Mouse (Mus musculus): ENCODE results near the gene Clasrp. TPM values are rescaled to one million over a fixed set of nuclear protein-coding genes. Genes with fewer than 3 reads are reported as not detected.

Gene Clasrp
- polyA plus RNA-seq, 1 experiment from 2014 or later: 66.1 TPM

Other genes with a start within 250 kb of the Clasrp start
- 30.4 and 32.0 TPM in 2 replicates for gene Cd3eap, start 245.0 kb downstream of the Clasrp start, polyA plus RNA-seq (2015; fragmentation: Nextera tagmentation; extraction: Ambion mirVana)
- gene Ppp1r13l, start 244.7 kb downstream of the Clasrp start, polyA plus RNA-seq (2015; fragmentation: Nextera tagmentation; extraction: Ambion mirVana): 17.2 and 22.7 TPM in 2 replicates
- 16.9 and 18.3 TPM in 2 replicates for gene Ercc2, start 222.5 kb downstream of the Clasrp start, polyA plus RNA-seq (2015; fragmentation: Nextera tagmentation; extraction: Ambion mirVana)
- gene Klc3, start 200.4 kb downstream of the Clasrp start, polyA plus RNA-seq (2015; fragmentation: Nextera tagmentation; extraction: Ambion mirVana): 41.8 and 43.1 TPM in 2 replicates
- 118 and 167 TPM in 2 replicates for gene Ckm, start 199.7 kb downstream of the Clasrp start, polyA plus RNA-seq (2015; fragmentation: Nextera tagmentation; extraction: Ambion mirVana)
- gene Mark4, start 145.7 kb downstream of the Clasrp start, polyA plus RNA-seq (2015; fragmentation: Nextera tagmentation; extraction: Ambion mirVana): 11.8 and 14.4 TPM in 2 replicates
- gene Exoc3l2, start 141.2 kb downstream of the Clasrp start, polyA plus RNA-seq (2015; fragmentation: Nextera tagmentation; extraction: Ambion mirVana): 1.2 and 1.4 TPM in 2 replicates
- 2.4 and 2.8 TPM in 2 replicates for gene Bloc1s3, start 96.1 kb downstream of the Clasrp start, polyA plus RNA-seq (2015; fragmentation: Nextera tagmentation; extraction: Ambion mirVana)
- 89.5 and 101 TPM in 2 replicates for gene Trappc6a, start 96.1 kb downstream of the Clasrp start, polyA plus RNA-seq (2015; fragmentation: Nextera tagmentation; extraction: Ambion mirVana)
- 3.1 and 3.3 TPM in 2 replicates for gene Nkpd1, start 86.6 kb downstream of the Clasrp start, polyA plus RNA-seq (2015; fragmentation: Nextera tagmentation; extraction: Ambion mirVana)
- gene Ppp1r37, start 41.4 kb downstream of the Clasrp start, polyA plus RNA-seq (2015; fragmentation: Nextera tagmentation; extraction: Ambion mirVana): 31.4 and 36.0 TPM in 2 replicates
- 1.5 and 2.2 TPM in 2 replicates for gene Zfp296, start 27.2 kb downstream of the Clasrp start, polyA plus RNA-seq (2015; fragmentation: Nextera tagmentation; extraction: Ambion mirVana)
- gene Gemin7, start 26.9 kb downstream of the Clasrp start, polyA plus RNA-seq (2015; fragmentation: Nextera tagmentation; extraction: Ambion mirVana): 149 and 162 TPM in 2 replicates
- 14.0 and 15.8 TPM in 2 replicates for gene Relb, start 25.0 kb upstream of the Clasrp start, polyA plus RNA-seq (2015; fragmentation: Nextera tagmentation; extraction: Ambion mirVana)
- gene Clptm1, start 60.5 kb upstream of the Clasrp start, polyA plus RNA-seq (2015; fragmentation: Nextera tagmentation; extraction: Ambion mirVana): 78.0 and 89.1 TPM in 2 replicates
- 0.67 and 1.3 TPM in 2 replicates for gene Apoc2, start 73.5 kb upstream of the Clasrp start, polyA plus RNA-seq (2015; fragmentation: Nextera tagmentation; extraction: Ambion mirVana)
- not detected in 2 replicates for gene Gm44805, start 76.9 kb upstream of the Clasrp start, polyA plus RNA-seq (2015; fragmentation: Nextera tagmentation; extraction: Ambion mirVana)
- 0.16 TPM in 1 of 2 replicates, not detected in the other for gene Apoc4, start 77.0 kb upstream of the Clasrp start, polyA plus RNA-seq (2015; fragmentation: Nextera tagmentation; extraction: Ambion mirVana)
- 38.9 and 45.8 TPM in 2 replicates for gene Apoc1, start 88.2 kb upstream of the Clasrp start, polyA plus RNA-seq (2015; fragmentation: Nextera tagmentation; extraction: Ambion mirVana)
- gene Apoe, start 94.7 kb upstream of the Clasrp start, polyA plus RNA-seq (2015; fragmentation: Nextera tagmentation; extraction: Ambion mirVana): 442 and 474 TPM in 2 replicates
- 146 and 148 TPM in 2 replicates for gene Tomm40, start 111.0 kb upstream of the Clasrp start, polyA plus RNA-seq (2015; fragmentation: Nextera tagmentation; extraction: Ambion mirVana)
- 79.6 and 86.6 TPM in 2 replicates for gene Nectin2, start 146.0 kb upstream of the Clasrp start, polyA plus RNA-seq (2015; fragmentation: Nextera tagmentation; extraction: Ambion mirVana)
- gene Bcam, start 166.5 kb upstream of the Clasrp start, polyA plus RNA-seq (2015; fragmentation: Nextera tagmentation; extraction: Ambion mirVana): 158 and 163 TPM in 2 replicates
- gene Cblc, start 192.3 kb upstream of the Clasrp start, polyA plus RNA-seq (2015; fragmentation: Nextera tagmentation; extraction: Ambion mirVana): 13.2 and 17.2 TPM in 2 replicates
- 4.7 and 6.9 TPM in 2 replicates for gene Bcl3, start 218.3 kb upstream of the Clasrp start, polyA plus RNA-seq (2015; fragmentation: Nextera tagmentation; extraction: Ambion mirVana)
- gene Gm19345, start 247.5 kb upstream of the Clasrp start, polyA plus RNA-seq (2015; fragmentation: Nextera tagmentation; extraction: Ambion mirVana): 0.59 TPM in 1 of 2 replicates, not detected in the other

Data from embryonic facial prominence, embryonic 15.5 days (tissue).